Comparison of ENCODE assay signal across 9 mouse cellular contexts in genomic region chr16:90421551-90421950, GRCm38 (mm10). TPM values are rescaled to one million over a fixed set of nuclear protein-coding genes. Genes with fewer than 3 reads are reported as not detected.
DNase-seq lines count a peak whose midpoint lies in the region; ATAC-seq and TF ChIP-seq lines count a peak whose summit lies in the region.
"Had no signal": no experiment of that assay in that cellular context is flagged by ENCODE, and none has a peak within 500 bp of the region (broad histone marks: within the 10 kb centered on the region; RNA-seq: fewer than 3 reads in every experiment).

No protein-coding gene starts in this region.

- TF ChIP-seq POLR2A in limb, embryonic 14.5 days (IDR thresholded peaks at IDR 0.05; ENCODE audit: borderline replicate concordance, extremely low read depth, insufficient read depth, insufficient read length): no peak

- ATAC-seq in heart, embryonic 12.5 days (ENCODE audit: insufficient number of reproducible peaks, low FRiP score): no peak
- ATAC-seq in neural tube, embryonic 11.5 days (ENCODE audit: insufficient read depth, low FRiP score, low TSS enrichment): no peak
- no peak for ATAC-seq in limb, embryonic 14.5 days (ENCODE audit: low FRiP score, low read depth)
- no peak for ATAC-seq in inflammation-experienced regulatory T-cells, adult 6 months
- ATAC-seq: activated CD4-positive, CD25-positive, alpha-beta regulatory T cell, adult 4 months had no signal

- H3K4me2 ChIP-seq in heart, embryonic 12.5 days: no peak overlapping the region
- H3K4me2 ChIP-seq in neural tube, embryonic 11.5 days (ENCODE audit: low read depth): 0 out of 2 replicates have a peak overlapping the region, but pooled peaks have one; percentile 12
- H3K4me2 ChIP-seq in limb, embryonic 14.5 days (replicated peaks; ENCODE audit: low read depth, low read length, severe bottlenecking): peak overlapping the region; percentile 8; the same call in 1 of the 2 replicates

- 0 out of 2 replicates have a peak overlapping the region, but pooled peaks have one; percentile 41 for H3K9ac ChIP-seq in heart, embryonic 12.5 days
- H3K9ac ChIP-seq in neural tube, embryonic 11.5 days (ENCODE audit: low read length): no peak overlapping the region
- no peak overlapping the region for H3K9ac ChIP-seq in limb, embryonic 14.5 days (ENCODE audit: low read depth, low read length, severe bottlenecking)

- H3K36me3 ChIP-seq in heart, embryonic 12.5 days: peaks cover 8% of the 10 kb centered on the region; the same call in 1 of the 2 replicates
- no peaks in the 10 kb centered on the region for H3K36me3 ChIP-seq in neural tube, embryonic 11.5 days (ENCODE audit: control insufficient read depth, insufficient read depth, low read length)
- no peaks in the 10 kb centered on the region; the same call in 1 of the 2 replicates for H3K36me3 ChIP-seq in limb, embryonic 14.5 days (ENCODE audit: control insufficient read depth, insufficient read depth, low read length)

- peak overlapping the region; percentile 58; the same call in 1 of the 2 replicates for H3K27ac ChIP-seq in heart, embryonic 12.5 days (ENCODE audit: poor library complexity, severe bottlenecking)
- peak overlapping the region; percentile 31; the same call in 1 of the 2 replicates for H3K27ac ChIP-seq in neural tube, embryonic 11.5 days (ENCODE audit: low read depth, low read length)
- H3K27ac ChIP-seq in limb, embryonic 14.5 days (replicated peaks; ENCODE audit: low read depth, low read length): peak overlapping the region; percentile 55

- intact Hi-C loops in heart, postnatal 14 days (cut with DNase I): no loop called here

- H3K9me3 ChIP-seq in heart, embryonic 12.5 days (replicated peaks): no peaks in the 10 kb centered on the region
- H3K9me3 ChIP-seq in neural tube, embryonic 11.5 days (ENCODE audit: control insufficient read depth, low read length): no peaks in the 10 kb centered on the region
- no peaks in the 10 kb centered on the region for H3K9me3 ChIP-seq in limb, embryonic 14.5 days (ENCODE audit: control insufficient read depth, low read length)

- no peak overlapping the region for H3K4me3 ChIP-seq in heart, embryonic 12.5 days
- H3K4me3 ChIP-seq in neural tube, embryonic 11.5 days (ENCODE audit: low read depth, low read length): no peak overlapping the region
- H3K4me3 ChIP-seq in limb, embryonic 14.5 days (replicated peaks; ENCODE audit: low read length): no peak overlapping the region

- no peak for DNase-seq in heart, postnatal 14 days
- DNase-seq in neural tube, embryonic 11.5 days (ENCODE audit: low spot score): peak; percentile 40
- no peak for DNase-seq in neural tube, embryonic 10.5 days (ENCODE audit: extremely low spot score, low spot score)
- no peak for DNase-seq in limb, embryonic 14.5 days (ENCODE audit: low spot score)
- DNase-seq in right cerebral cortex, postnatal 10 days (ENCODE audit: low spot score in 2 of 2): no peak
- no peak for DNase-seq in layer of hippocampus, adult 9-10 months (ENCODE audit: low spot score)

- no peaks in the 10 kb centered on the region for H3K27me3 ChIP-seq in heart, embryonic 12.5 days (replicated peaks)
- no peaks in the 10 kb centered on the region for H3K27me3 ChIP-seq in neural tube, embryonic 11.5 days (ENCODE audit: control insufficient read depth, insufficient read depth, low read length)
- no peaks in the 10 kb centered on the region for H3K27me3 ChIP-seq in limb, embryonic 14.5 days (ENCODE audit: control insufficient read depth, insufficient read depth, low read length)

- peaks cover 84% of the 10 kb centered on the region for H3K4me1 ChIP-seq in heart, embryonic 12.5 days (replicated peaks)
- peaks cover 49% of the 10 kb centered on the region for H3K4me1 ChIP-seq in neural tube, embryonic 11.5 days (ENCODE audit: control insufficient read depth, insufficient read depth, low read length)
- H3K4me1 ChIP-seq in limb, embryonic 14.5 days (ENCODE audit: control insufficient read depth, insufficient read depth, low read length): peaks cover 73% of the 10 kb centered on the region

- 62% methylated on average over 8 of the region's 8 CpGs for WGBS in heart, embryonic 12.5 days
- WGBS in neural tube, embryonic 11.5 days: 15% methylated on average over 8 of the region's 8 CpGs
- WGBS in limb, embryonic 14.5 days: 7% methylated on average over 8 of the region's 8 CpGs

RNA-seq across cellular contexts. Expression of gene Hunk, which starts 35.7 kb away (rescaled TPM):
- 19.3 and 22.4 TPM in 2 replicates for polyA plus RNA-seq in heart, embryonic 12.5 days (2016; fragmentation: Nextera tagmentation; extraction: Ambion mirVana)
- 1 to 10 TPM; 2.0 to 2.3 TPM for total RNA-seq in heart, postnatal 14 days (2021)
- polyA plus RNA-seq in neural tube, embryonic 11.5 days (2014; fragmentation: Nextera tagmentation; extraction: Ambion mirVana): 9.8 and 10.1 TPM in 2 replicates
- 19.9 and 21.8 TPM in 2 replicates for polyA plus RNA-seq in limb, embryonic 14.5 days (2012; rRNA removed)
- polyA plus RNA-seq in limb, embryonic 14.5 days (2014; fragmentation: Nextera tagmentation; extraction: Ambion mirVana): 14.1 and 18.7 TPM in 2 replicates
- polyA plus RNA-seq in inflammation-experienced regulatory T-cells, adult 6 months (2017; shearing (Covaris generic)): under 1 TPM in 1 of 3 experiments, not detected in 2; 0.43 TPM
